Mouse (Mus musculus): Measurements from ENCODE around the gene Zfp784. TPM values are rescaled to one million over a fixed set of nuclear protein-coding genes. Genes with fewer than 3 reads are reported as not detected.
"Not testable (repeated sequence)": the region's sequence is repeated elsewhere in the genome, so short reads cannot be mapped to it uniquely, and the experiment has no call there.

Gene Zfp784
- polyA plus RNA-seq, 1 experiment from 2014 or later, result 5.7 TPM

DNA sequence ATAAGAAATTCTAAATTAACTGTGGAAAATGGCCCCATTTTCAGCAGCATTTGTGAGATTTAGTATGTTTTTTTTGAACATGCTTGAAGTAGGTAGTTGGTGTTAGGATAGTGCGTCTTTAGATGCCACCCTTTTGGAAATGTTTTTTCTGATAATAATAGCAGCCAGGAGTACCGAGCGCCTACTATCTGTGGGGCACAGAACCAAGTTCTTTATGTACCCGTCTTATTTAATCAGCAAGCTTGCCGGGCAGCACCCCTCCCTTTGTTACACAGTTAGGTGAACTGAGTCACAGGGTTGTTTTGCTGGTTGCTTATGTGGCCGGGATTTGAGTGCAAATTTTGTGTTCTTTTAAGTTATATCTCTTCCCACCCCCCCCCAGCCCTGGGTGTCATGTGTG is 43.0 kb upstream of the Zfp784 start:
- WGBS, result 58% methylated on average over 6 of the region's 6 CpGs
- no peaks in the 10 kb centered on the region for H3K27me3 ChIP-seq (ENCODE audit: insufficient read depth, low read length)
- no peak overlapping the region for H3K27ac ChIP-seq
- H3K4me3 ChIP-seq (replicated peaks; ENCODE audit: low read depth, low read length), result peak overlapping the region; percentile 99
- peaks cover 47% of the 10 kb centered on the region; the same call in 1 of the 2 replicates for H3K36me3 ChIP-seq (ENCODE audit: insufficient read depth, low read length)
- no peaks in the 10 kb centered on the region for H3K9me3 ChIP-seq (replicated peaks; ENCODE audit: low read length)
- H3K4me2 ChIP-seq (ENCODE audit: low read length), result peak overlapping the region; percentile 61
- ATAC-seq (replicated peaks; ENCODE audit: low FRiP score, low read depth) (no peak), DNase-seq (ENCODE audit: low spot score) (no peak)
- H3K4me1 ChIP-seq (replicated peaks; ENCODE audit: insufficient read depth, low read length), result no peaks in the 10 kb centered on the region; the same call in 1 of the 2 replicates
- TF ChIP-seq CTCF (IDR thresholded peaks at IDR 0.05; ENCODE audit: low read depth), result no peak
- H3K9ac ChIP-seq (ENCODE audit: low read depth, low read length), result peak overlapping the region; percentile 97

GRCm38 (mm10) chr7:5080815-5081214 is 42.6 kb upstream of the Zfp784 start:
- Histone ChIP-seq H3K4me3 (replicated peaks; ENCODE audit: low read depth, low read length) (peak overlapping the region; percentile 99), H3K4me1 (replicated peaks; ENCODE audit: insufficient read depth, low read length) (no peaks in the 10 kb centered on the region; the same call in 1 of the 2 replicates), H3K27ac (peak overlapping the region; percentile 96), H3K9ac (ENCODE audit: low read depth, low read length) (peak overlapping the region; percentile 97), H3K9me3 (replicated peaks; ENCODE audit: low read length) (no peaks in the 10 kb centered on the region), H3K27me3 (ENCODE audit: insufficient read depth, low read length) (no peaks in the 10 kb centered on the region), H3K36me3 (ENCODE audit: insufficient read depth, low read length) (peaks cover 45% of the 10 kb centered on the region; the same call in 1 of the 2 replicates), H3K4me2 (ENCODE audit: low read length) (peak overlapping the region; percentile 61)
- TF ChIP-seq CTCF (IDR thresholded peaks at IDR 0.05; ENCODE audit: low read depth), result no peak
- ATAC-seq (replicated peaks; ENCODE audit: low FRiP score, low read depth), result no peak
- DNase-seq (ENCODE audit: low spot score), result no peak
- WGBS, result 11% methylated on average over 6 of the region's 6 CpGs

- Histone ChIP-seq H3K27ac (peak within 1 kb of the TSS; percentile 96), H3K27me3 (ENCODE audit: insufficient read depth, low read length) (no peaks in the 10 kb centered on the region), H3K9ac (ENCODE audit: low read depth, low read length) (peak within 1 kb of the TSS; percentile 97), H3K4me2 (ENCODE audit: low read length) (peak within 1 kb of the TSS; percentile 61), H3K4me1 (replicated peaks; ENCODE audit: insufficient read depth, low read length) (no peaks in the 10 kb centered on the region; the same call in 1 of the 2 replicates), H3K36me3 (ENCODE audit: insufficient read depth, low read length) (peaks cover 41% of the 10 kb centered on the region), H3K9me3 (replicated peaks; ENCODE audit: low read length) (no peaks in the 10 kb centered on the region), H3K4me3 (replicated peaks; ENCODE audit: low read depth, low read length) (peak within 1 kb of the TSS; percentile 99)
- peak; percentile 98 for DNase-seq (ENCODE audit: low spot score)
- WGBS, result under 1% methylated on average over 80 of the region's 81 CpGs
- ATAC-seq (replicated peaks; ENCODE audit: low FRiP score, low read depth), result peak; percentile 97
- TF ChIP-seq CTCF (IDR thresholded peaks at IDR 0.05; ENCODE audit: low read depth), result no peak
Measured at GRCm38 (mm10) chr7:5080010-5080751, 41.9 kb upstream of the Zfp784 start, which contains the start of gene Epn1. TSS of gene Epn1 (plus strand) at chr7:5080235.

- ATAC-seq (replicated peaks; ENCODE audit: low FRiP score, low read depth); H3K9me3 ChIP-seq (replicated peaks; ENCODE audit: low read length); DNase-seq (ENCODE audit: low spot score); H3K4me1 ChIP-seq (replicated peaks; ENCODE audit: insufficient read depth, low read length); H3K27me3 ChIP-seq (ENCODE audit: insufficient read depth, low read length): not testable (repeated sequence)
- Histone ChIP-seq H3K4me3 (replicated peaks; ENCODE audit: low read depth, low read length) (peak overlapping the region; percentile 99), H3K27ac (peak overlapping the region; percentile 96), H3K36me3 (ENCODE audit: insufficient read depth, low read length) (peaks cover 38% of the 10 kb centered on the region), H3K4me2 (ENCODE audit: low read length) (peak overlapping the region; percentile 61), H3K9ac (ENCODE audit: low read depth, low read length) (peak overlapping the region; percentile 97)
- 39% methylated on average over 9 of the region's 13 CpGs for WGBS
Measured at GRCm38 (mm10) chr7:5079365-5080009, 41.2 kb upstream of the Zfp784 start.

DNA sequence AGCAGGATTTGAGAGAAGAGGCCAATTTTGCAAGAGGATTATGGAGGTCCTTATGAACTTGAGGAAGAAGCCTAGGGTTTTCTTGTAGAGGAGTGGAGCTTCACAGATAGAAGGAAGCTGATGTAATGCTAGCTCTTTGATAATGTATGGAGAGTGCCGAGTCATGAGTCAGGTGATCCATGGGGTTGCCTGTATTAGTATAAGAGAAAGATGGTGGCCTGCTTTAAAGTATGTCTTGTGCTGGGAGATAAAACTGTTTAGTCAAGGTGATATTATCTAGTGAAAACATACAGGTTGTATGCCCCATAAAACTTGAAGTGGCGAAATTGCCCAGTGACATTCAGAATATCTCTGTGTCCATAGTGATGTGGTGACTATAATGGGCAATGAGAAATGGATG is 38.7 kb upstream of the Zfp784 start:
- peaks cover 50% of the 10 kb centered on the region for H3K36me3 ChIP-seq (ENCODE audit: insufficient read depth, low read length)
- H3K9ac ChIP-seq (ENCODE audit: low read depth, low read length), result no peak overlapping the region
- DNase-seq (ENCODE audit: low spot score) (no peak), ATAC-seq (replicated peaks; ENCODE audit: low FRiP score, low read depth) (no peak)
- no peak overlapping the region for H3K4me3 ChIP-seq (replicated peaks; ENCODE audit: low read depth, low read length)
- H3K4me1 ChIP-seq (replicated peaks; ENCODE audit: insufficient read depth, low read length), result no peaks in the 10 kb centered on the region
- H3K4me2 ChIP-seq (ENCODE audit: low read length), result no peak overlapping the region
- no peak overlapping the region for H3K27ac ChIP-seq
- no peaks in the 10 kb centered on the region for H3K27me3 ChIP-seq (ENCODE audit: insufficient read depth, low read length)
- no peak for TF ChIP-seq CTCF (IDR thresholded peaks at IDR 0.05; ENCODE audit: low read depth)
- 82% methylated on average over 2 of the region's 2 CpGs for WGBS
- H3K9me3 ChIP-seq (replicated peaks; ENCODE audit: low read length), result no peaks in the 10 kb centered on the region

DNA sequence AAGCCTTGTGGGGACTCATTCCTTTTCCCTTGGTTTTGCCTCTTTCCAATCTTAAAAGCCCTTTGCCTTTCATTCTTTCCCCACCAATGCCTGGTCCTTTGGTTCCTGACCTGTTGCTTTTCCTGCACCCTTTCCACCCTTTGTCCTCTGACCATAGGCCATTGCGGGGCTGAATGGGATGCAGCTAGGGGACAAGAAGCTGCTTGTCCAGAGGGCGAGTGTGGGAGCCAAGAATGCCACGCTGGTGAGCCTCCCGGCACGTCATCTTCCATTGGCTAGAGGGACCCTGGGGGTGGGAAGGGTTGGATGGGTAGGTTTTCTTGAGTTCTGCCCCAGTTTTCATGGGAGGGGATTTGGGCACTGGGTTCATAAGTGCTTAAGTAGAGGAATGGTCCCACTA is 36.7 kb upstream of the Zfp784 start:
- ATAC-seq (replicated peaks; ENCODE audit: low FRiP score, low read depth) (no peak), DNase-seq (ENCODE audit: low spot score) (no peak)
- H3K9ac ChIP-seq (ENCODE audit: low read depth, low read length), result no peak overlapping the region
- H3K4me3 ChIP-seq (replicated peaks; ENCODE audit: low read depth, low read length), result no peak overlapping the region
- TF ChIP-seq CTCF (IDR thresholded peaks at IDR 0.05; ENCODE audit: low read depth), result no peak
- H3K9me3 ChIP-seq (replicated peaks; ENCODE audit: low read length), result no peaks in the 10 kb centered on the region
- no peak overlapping the region for H3K4me2 ChIP-seq (ENCODE audit: low read length)
- no peaks in the 10 kb centered on the region for H3K4me1 ChIP-seq (replicated peaks; ENCODE audit: insufficient read depth, low read length)
- H3K36me3 ChIP-seq (ENCODE audit: insufficient read depth, low read length), result peaks cover 68% of the 10 kb centered on the region
- 91% methylated on average over 5 of the region's 5 CpGs for WGBS
- no peak overlapping the region for H3K27ac ChIP-seq
- no peaks in the 10 kb centered on the region for H3K27me3 ChIP-seq (ENCODE audit: insufficient read depth, low read length)
